Mouse (Mus musculus) forebrain, embryonic 10.5 days (tissue): ENCODE results near the gene Ces2a. TPM values are rescaled to one million over a fixed set of nuclear protein-coding genes. Genes with fewer than 3 reads are reported as not detected.

Experiments
- DNase-seq: peaks from one replicate; pipeline ENCODE4 v3.0.0-alpha.2; 2017; ENCODE audit warnings: low spot score; ENCODE audit errors: extremely low spot score
- H3K27ac ChIP-seq: fragments of 300-500 bp; sonication (generic); 2 replicates; pipeline ENCODE4 v1.5.1; 2016; ENCODE audit warnings: mild to moderate bottlenecking
- H3K27me3 ChIP-seq: fragments of 300-500 bp; sonication (generic); 2 replicates; pipeline ENCODE4 v1.6.1; 2016; ENCODE audit warnings: mild to moderate bottlenecking; ENCODE audit not compliant: poor library complexity, severe bottlenecking
- H3K36me3 ChIP-seq: fragments of 300-500 bp; sonication (generic); replicated peaks from 2 replicates; pipeline ENCODE4 v1.6.1; 2016; ENCODE audit warnings: mild to moderate bottlenecking, moderate library complexity
- H3K4me1 ChIP-seq: fragments of 300-500 bp; sonication (generic); 2 replicates; pipeline ENCODE4 v1.6.1; 2016
- H3K4me3 ChIP-seq: fragments of 300-500 bp; sonication (generic); 2 replicates; pipeline ENCODE4 v1.5.1; 2016; ENCODE audit warnings: mild to moderate bottlenecking, moderate library complexity
- H3K9me3 ChIP-seq: fragments of 300-500 bp; sonication (generic); 2 replicates; pipeline ENCODE4 v1.6.1; 2016; ENCODE audit warnings: mild to moderate bottlenecking, moderate library complexity
- WGBS: fragments of 180-500 bp; shearing (Covaris S2); methylation state at CpG from one replicate; pipeline ENCODE4 v1.1.7; 2016; 5-methylcytosine and 5-hydroxymethylcytosine counted together
- microRNA-seq: library from miRNA; unstranded; fragments of <30 nt; microRNA quantifications from one replicate; pipeline ENCODE4, GENCODE M21; 2017
- polyA plus RNA-seq: library from polyadenylated mRNA; unstranded; fragments of >200 nt; fragmentation: Nextera tagmentation; extraction: Ambion mirVana; gene quantifications from 2 replicates; pipeline ENCODE4 v1.2.1, GENCODE M21; 2016

Gene Ces2a
- polyA plus RNA-seq, 1 experiment from 2014 or later = not detected

DNA sequence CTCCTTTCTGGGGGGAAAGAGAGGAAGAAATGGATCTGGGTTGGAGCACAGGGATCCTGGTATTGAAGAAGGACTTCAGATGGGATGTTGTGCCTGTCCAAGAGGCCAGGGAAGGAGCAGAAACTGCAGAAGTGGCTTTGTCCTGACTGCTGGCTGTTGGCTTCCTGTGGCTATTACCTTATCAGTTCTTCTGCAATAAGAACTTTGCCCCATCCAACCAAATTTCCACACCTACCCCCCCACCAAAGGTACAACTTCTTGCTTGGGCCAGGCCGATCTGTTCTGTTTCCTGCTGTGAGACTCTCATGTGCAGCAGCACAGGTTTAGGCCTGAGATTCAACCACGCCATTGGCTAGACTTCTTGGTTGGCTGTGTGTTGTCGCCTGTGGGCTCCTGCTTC lies 36.6 kb downstream of the Ces2a start:
- 90% methylated on average over 3 of the region's 3 CpGs for WGBS
- Histone ChIP-seq H3K9me3 (no peaks in the 10 kb centered on the region), H3K4me3 (no peak overlapping the region), H3K27me3 (no peaks in the 10 kb centered on the region), H3K4me1 (no peaks in the 10 kb centered on the region), H3K36me3 (no peaks in the 10 kb centered on the region), H3K27ac (no peak overlapping the region)
- DNase-seq = no peak

- Histone ChIP-seq H3K4me3 (no peak overlapping the region), H3K4me1 (no peaks in the 10 kb centered on the region), H3K27ac (no peak overlapping the region), H3K36me3 (no peaks in the 10 kb centered on the region), H3K27me3 (no peaks in the 10 kb centered on the region), H3K9me3 (no peaks in the 10 kb centered on the region; the same call in 1 of the 2 replicates)
- WGBS = 66% methylated on average over 1 of the region's 1 CpGs
- no peak for DNase-seq
These were observed 53.2 kb downstream of the Ces2a start for GRCm38 (mm10) chr8:104787049-104787448.

GRCm38 (mm10) chr8:104788929-104789328 lies 55.1 kb downstream of the Ces2a start:
- WGBS = 89% methylated on average over 2 of the region's 2 CpGs
- no peak overlapping the region for H3K27ac ChIP-seq
- no peaks in the 10 kb centered on the region for H3K27me3 ChIP-seq
- H3K4me3 ChIP-seq = no peak overlapping the region
- no peaks in the 10 kb centered on the region for H3K36me3 ChIP-seq
- H3K9me3 ChIP-seq = no peaks in the 10 kb centered on the region
- H3K4me1 ChIP-seq = no peaks in the 10 kb centered on the region
- no peak for DNase-seq

GRCm38 (mm10) chr8:104789886-104790680 lies 56.3 kb downstream of the Ces2a start:
- no peaks in the 10 kb centered on the region for H3K36me3 ChIP-seq
- H3K27me3 ChIP-seq = no peaks in the 10 kb centered on the region
- no peak for DNase-seq
- H3K27ac ChIP-seq = no peak overlapping the region
- H3K9me3 ChIP-seq = no peaks in the 10 kb centered on the region
- 63% methylated on average over 3 of the region's 3 CpGs for WGBS
- no peaks in the 10 kb centered on the region for H3K4me1 ChIP-seq
- H3K4me3 ChIP-seq = no peak overlapping the region

Small RNA genes lying within 50 kb of the gene (microRNA-seq; reads per million reads assigned to microRNA genes)
- not detected for gene Gm44328

Other genes starting within 250 kb of the Ces2a start
- 0.10 TPM in 2 replicates for gene Terb1, start 224.1 kb upstream of the Ces2a start, polyA plus RNA-seq
- 133 and 146 TPM in 2 replicates for gene Nae1, start 199.4 kb upstream of the Ces2a start, polyA plus RNA-seq
- gene Car7, start 199.3 kb upstream of the Ces2a start, polyA plus RNA-seq = 1.1 and 1.3 TPM in 2 replicates
- 14.2 and 14.6 TPM in 2 replicates for gene Pdp2, start 142.6 kb upstream of the Ces2a start, polyA plus RNA-seq
- gene Cdh16, start 109.6 kb upstream of the Ces2a start, polyA plus RNA-seq = not detected in 2 replicates
- gene Rrad, start 102.7 kb upstream of the Ces2a start, polyA plus RNA-seq = 1.1 and 1.5 TPM in 2 replicates
- gene Ciao2b, start 92.0 kb upstream of the Ces2a start, polyA plus RNA-seq = 97.5 and 102 TPM in 2 replicates
- gene Ces2b, start 97.6 kb downstream of the Ces2a start, polyA plus RNA-seq = 0.07 and 0.19 TPM in 2 replicates
- gene Ces2c, start 113.1 kb downstream of the Ces2a start, polyA plus RNA-seq = not detected in 2 replicates
- not detected in 2 replicates for gene Ces2e, start 192.3 kb downstream of the Ces2a start, polyA plus RNA-seq
- not detected in 2 replicates for gene Ces2f, start 213.4 kb downstream of the Ces2a start, polyA plus RNA-seq
- gene Ces2g, start 227.7 kb downstream of the Ces2a start, polyA plus RNA-seq = not detected in 2 replicates